Mouse (Mus musculus): ENCODE results near the gene Fli1.

DNA sequence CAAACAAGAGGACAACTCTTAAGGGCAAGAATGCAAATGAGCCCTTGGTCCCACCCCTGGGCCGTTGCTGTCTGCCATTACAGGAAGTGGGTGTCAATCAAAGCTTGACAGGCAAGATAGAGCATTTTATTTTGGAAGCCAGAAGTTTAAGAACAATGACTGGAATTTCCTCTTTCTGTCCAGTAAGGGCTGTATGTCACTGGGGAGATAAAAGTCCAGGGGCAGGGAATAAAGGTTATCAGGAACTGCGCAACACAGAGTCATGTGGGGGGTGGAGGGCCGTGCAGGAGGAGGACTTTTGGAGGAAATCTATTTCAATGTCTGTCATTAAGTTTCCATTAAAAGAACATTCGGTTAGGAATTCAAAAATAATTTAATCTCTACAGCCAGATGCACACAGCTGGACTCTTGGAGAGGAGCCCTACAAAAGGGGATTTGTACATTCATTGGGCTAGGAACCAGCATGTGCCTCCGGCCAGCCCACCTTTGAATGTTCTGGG lies 141.9 kb downstream of the Fli1 start:
- no peak for TF ChIP-seq CTCF (IDR thresholded peaks at IDR 0.05; ENCODE audit: low read depth, low read length)
- TF ChIP-seq POLR2A (IDR thresholded peaks at IDR 0.05; ENCODE audit: extremely low read depth, insufficient read depth, low read length) = no peak
